Mouse (Mus musculus): ENCODE measurements around the gene Spns3. TPM values are rescaled to one million over a fixed set of nuclear protein-coding genes. Genes with fewer than 3 reads are reported as not detected.
A peak's percentile ranks its signal among the peaks of the same experiment; 100 is the strongest.

Gene Spns3
- polyA plus RNA-seq, 1 experiment from 2014 or later: 1.8 TPM

GRCm38 (mm10) chr11:72491130-72491960 lies 59.0 kb downstream of the Spns3 start:
- 50% methylated on average over 15 of the region's 15 CpGs for WGBS (ENCODE audit: insufficient replicate concordance)
- no peak overlapping the region for H3K4me3 ChIP-seq (replicated peaks)

GRCm38 (mm10) chr11:72489881-72490301 lies 60.4 kb downstream of the Spns3 start, which contains the start of gene Spns2:
Gene Spns2, minus strand, starts transcription at chr11:72489904.
- peaks cover 53% of the 10 kb centered on the region for H3K27me3 ChIP-seq
- peaks cover 60% of the 10 kb centered on the region for H3K4me1 ChIP-seq (replicated peaks)
- H3K4me2 ChIP-seq: peak within 1 kb of the TSS; percentile 90
- WGBS (ENCODE audit: insufficient replicate concordance): under 1% methylated on average over 42 of the region's 42 CpGs
- H3K9ac ChIP-seq: peak within 1 kb of the TSS; percentile 45; the same call in 1 of the 2 replicates
- no peaks in the 10 kb centered on the region for H3K9me3 ChIP-seq (replicated peaks)
- peak; percentile 71 for ATAC-seq (ENCODE audit: insufficient read depth)
- no peak within 1 kb of the TSS for H3K27ac ChIP-seq (replicated peaks)
- peak within 1 kb of the TSS; percentile 63 for H3K4me3 ChIP-seq (replicated peaks)
- H3K36me3 ChIP-seq (replicated peaks): no peaks in the 10 kb centered on the region

More at GRCm38 (mm10) chr11:72491130-72491960, 59.0 kb downstream of the Spns3 start:
- peaks cover 46% of the 10 kb centered on the region for H3K4me1 ChIP-seq (replicated peaks)
- no peak overlapping the region for H3K27ac ChIP-seq (replicated peaks)
- no peak for ATAC-seq (ENCODE audit: insufficient read depth)
- H3K9ac ChIP-seq: no peak overlapping the region
- no peaks in the 10 kb centered on the region for H3K36me3 ChIP-seq (replicated peaks)
- peaks cover 53% of the 10 kb centered on the region for H3K27me3 ChIP-seq
- no peaks in the 10 kb centered on the region for H3K9me3 ChIP-seq (replicated peaks)
- H3K4me2 ChIP-seq: no peak overlapping the region

- Histone ChIP-seq H3K36me3 (replicated peaks) (no peaks in the 10 kb centered on the region), H3K4me2 (peak overlapping the region; percentile 90), H3K9me3 (replicated peaks) (no peaks in the 10 kb centered on the region), H3K4me1 (replicated peaks) (peaks cover 61% of the 10 kb centered on the region), H3K9ac (peak overlapping the region; percentile 45; the same call in 1 of the 2 replicates), H3K27me3 (peaks cover 53% of the 10 kb centered on the region), H3K27ac (replicated peaks) (no peak overlapping the region), H3K4me3 (replicated peaks) (peak overlapping the region; percentile 63)
- WGBS (ENCODE audit: insufficient replicate concordance): under 1% methylated on average over 42 of the region's 42 CpGs
- ATAC-seq (ENCODE audit: insufficient read depth): 0 out of 2 replicates have a peak, but pooled peaks have one; percentile 3
Observed at GRCm38 (mm10) chr11:72489397-72489796, 60.9 kb downstream of the Spns3 start.

GRCm38 (mm10) chr11:72488753-72489271 lies 61.5 kb downstream of the Spns3 start:
- no peaks in the 10 kb centered on the region for H3K36me3 ChIP-seq (replicated peaks)
- H3K27me3 ChIP-seq: peaks cover 53% of the 10 kb centered on the region
- H3K27ac ChIP-seq (replicated peaks): no peak overlapping the region
- H3K4me3 ChIP-seq (replicated peaks): peak overlapping the region; percentile 63
- under 1% methylated on average over 38 of the region's 38 CpGs for WGBS (ENCODE audit: insufficient replicate concordance)
- ATAC-seq (ENCODE audit: insufficient read depth): 0 out of 2 replicates have a peak, but pooled peaks have one; percentile 5
- H3K4me1 ChIP-seq (replicated peaks): peaks cover 63% of the 10 kb centered on the region
- H3K9ac ChIP-seq: peak overlapping the region; percentile 45; the same call in 1 of the 2 replicates
- peak overlapping the region; percentile 90 for H3K4me2 ChIP-seq
- no peaks in the 10 kb centered on the region for H3K9me3 ChIP-seq (replicated peaks)

- Histone ChIP-seq H3K9ac (no peak overlapping the region), H3K4me1 (replicated peaks) (peaks cover 74% of the 10 kb centered on the region), H3K4me2 (peak overlapping the region; percentile 90), H3K9me3 (replicated peaks) (no peaks in the 10 kb centered on the region), H3K27me3 (peaks cover 45% of the 10 kb centered on the region), H3K27ac (replicated peaks) (no peak overlapping the region), H3K4me3 (replicated peaks) (peak overlapping the region; percentile 63), H3K36me3 (replicated peaks) (no peaks in the 10 kb centered on the region)
- no peak for ATAC-seq (ENCODE audit: insufficient read depth)
- 33% methylated on average over 2 of the region's 2 CpGs for WGBS (ENCODE audit: insufficient replicate concordance)
Observed at GRCm38 (mm10) chr11:72487739-72488138, 62.6 kb downstream of the Spns3 start.

- Histone ChIP-seq H3K4me2 (peak overlapping the region; percentile 90; the same call in 1 of the 2 replicates), H3K27ac (replicated peaks) (no peak overlapping the region), H3K9ac (no peak overlapping the region), H3K4me1 (replicated peaks) (peaks cover 80% of the 10 kb centered on the region), H3K27me3 (peaks cover 41% of the 10 kb centered on the region), H3K4me3 (replicated peaks) (no peak overlapping the region), H3K9me3 (replicated peaks) (no peaks in the 10 kb centered on the region), H3K36me3 (replicated peaks) (no peaks in the 10 kb centered on the region)
- 15% methylated on average over 5 of the region's 5 CpGs for WGBS (ENCODE audit: insufficient replicate concordance)
- ATAC-seq (ENCODE audit: insufficient read depth): no peak
Observed at GRCm38 (mm10) chr11:72487171-72487570, 63.1 kb downstream of the Spns3 start.

GRCm38 (mm10) chr11:72485960-72486359 lies 64.3 kb downstream of the Spns3 start:
- Histone ChIP-seq H3K4me2 (no peak overlapping the region), H3K9ac (no peak overlapping the region), H3K36me3 (replicated peaks) (no peaks in the 10 kb centered on the region), H3K27me3 (peaks cover 38% of the 10 kb centered on the region), H3K27ac (replicated peaks) (no peak overlapping the region), H3K9me3 (replicated peaks) (no peaks in the 10 kb centered on the region), H3K4me1 (replicated peaks) (peaks cover 92% of the 10 kb centered on the region), H3K4me3 (replicated peaks) (no peak overlapping the region)
- 48% methylated on average over 11 of the region's 11 CpGs for WGBS (ENCODE audit: insufficient replicate concordance)
- ATAC-seq (ENCODE audit: insufficient read depth): no peak

GRCm38 (mm10) chr11:72485157-72485556 lies 65.1 kb downstream of the Spns3 start:
- 40% methylated on average over 5 of the region's 5 CpGs for WGBS (ENCODE audit: insufficient replicate concordance)
- no peak for ATAC-seq (ENCODE audit: insufficient read depth)
- Histone ChIP-seq H3K4me1 (replicated peaks) (peaks cover 98% of the 10 kb centered on the region), H3K4me2 (no peak overlapping the region), H3K9me3 (replicated peaks) (no peaks in the 10 kb centered on the region), H3K27me3 (peaks cover 30% of the 10 kb centered on the region), H3K9ac (no peak overlapping the region), H3K4me3 (replicated peaks) (no peak overlapping the region), H3K36me3 (replicated peaks) (no peaks in the 10 kb centered on the region), H3K27ac (replicated peaks) (no peak overlapping the region)

GRCm38 (mm10) chr11:72484549-72484948 lies 65.8 kb downstream of the Spns3 start:
- Histone ChIP-seq H3K27me3 (peaks cover 24% of the 10 kb centered on the region), H3K9me3 (replicated peaks) (no peaks in the 10 kb centered on the region), H3K4me2 (no peak overlapping the region), H3K4me1 (replicated peaks) (peaks cover 97% of the 10 kb centered on the region), H3K27ac (replicated peaks) (0 out of 2 replicates have a peak overlapping the region, but pooled peaks have one; percentile 19), H3K9ac (no peak overlapping the region), H3K36me3 (replicated peaks) (no peaks in the 10 kb centered on the region), H3K4me3 (replicated peaks) (no peak overlapping the region)
- no peak for ATAC-seq (ENCODE audit: insufficient read depth)
- 8% methylated on average over 6 of the region's 6 CpGs for WGBS (ENCODE audit: insufficient replicate concordance)

GRCm38 (mm10) chr11:72481952-72482351 lies 68.4 kb downstream of the Spns3 start:
- Histone ChIP-seq H3K36me3 (replicated peaks) (no peaks in the 10 kb centered on the region), H3K4me3 (replicated peaks) (no peak overlapping the region), H3K9ac (no peak overlapping the region; the same call in 1 of the 2 replicates), H3K4me1 (replicated peaks) (peaks cover 93% of the 10 kb centered on the region), H3K27ac (replicated peaks) (peak overlapping the region; percentile 71), H3K27me3 (no peaks in the 10 kb centered on the region), H3K9me3 (replicated peaks) (no peaks in the 10 kb centered on the region), H3K4me2 (peak overlapping the region; percentile 45)
- WGBS (ENCODE audit: insufficient replicate concordance): 18% methylated on average over 4 of the region's 4 CpGs
- peak; percentile 82 for ATAC-seq (ENCODE audit: insufficient read depth)

GRCm38 (mm10) chr11:72481313-72481712 lies 69.0 kb downstream of the Spns3 start:
- Histone ChIP-seq H3K36me3 (replicated peaks) (no peaks in the 10 kb centered on the region), H3K27me3 (no peaks in the 10 kb centered on the region), H3K9me3 (replicated peaks) (no peaks in the 10 kb centered on the region), H3K4me1 (replicated peaks) (peaks cover 93% of the 10 kb centered on the region), H3K9ac (no peak overlapping the region), H3K27ac (replicated peaks) (peak overlapping the region; percentile 71), H3K4me2 (peak overlapping the region; percentile 45), H3K4me3 (replicated peaks) (no peak overlapping the region)
- WGBS (ENCODE audit: insufficient replicate concordance): 44% methylated on average over 5 of the region's 5 CpGs
- no peak for ATAC-seq (ENCODE audit: insufficient read depth)

Data from liver, embryonic 15.5 days (tissue).